Mouse (Mus musculus) stomach, postnatal 0 days (tissue): ENCODE results near the gene Trim25. TPM values are rescaled to one million over a fixed set of nuclear protein-coding genes. Genes with fewer than 3 reads are reported as not detected.
"Not testable (repeated sequence)": the region's sequence is repeated elsewhere in the genome, so short reads cannot be mapped to it uniquely, and the experiment has no call there.

Source experiments
- ATAC-seq: fragments of 200-750 bp; cut with Nextera tagmentation; 2 replicates; pipeline ENCODE4 v1.8.0; 2017; ENCODE audit not compliant: low FRiP score, low TSS enrichment
- DNase-seq: peaks from one replicate; pipeline ENCODE4 v3.0.0-alpha.2; 2016; ENCODE audit warnings: low spot score
- H3K27ac ChIP-seq: fragments of 300-500 bp; sonication (generic); replicated peaks from 2 replicates; pipeline ENCODE4 v1.5.1; 2014; ENCODE audit warnings: mild to moderate bottlenecking, control low read depth
- H3K27me3 ChIP-seq: fragments of 300-500 bp; sonication (generic); 2 replicates; pipeline ENCODE4 v1.6.1; 2014; ENCODE audit warnings: low read length; ENCODE audit not compliant: control insufficient read depth, insufficient read depth
- H3K36me3 ChIP-seq: fragments of 300-500 bp; sonication (generic); 2 replicates; pipeline ENCODE4 v1.6.1; 2014; ENCODE audit warnings: low read length, mixed read lengths; ENCODE audit not compliant: control insufficient read depth, insufficient read depth
- H3K4me1 ChIP-seq: fragments of 300-500 bp; sonication (generic); replicated peaks from 2 replicates; pipeline ENCODE4 v1.6.1; 2014; ENCODE audit warnings: antibody characterized with exemption; ENCODE audit not compliant: control insufficient read depth, insufficient read depth
- H3K4me2 ChIP-seq: fragments of 300-500 bp; sonication (generic); replicated peaks from 2 replicates; pipeline ENCODE4 v1.6.1; 2014; ENCODE audit warnings: low read depth, mild to moderate bottlenecking, control low read depth, moderate library complexity
- H3K4me3 ChIP-seq: fragments of 300-500 bp; sonication (generic); 2 replicates; pipeline ENCODE4 v1.5.1; 2014; ENCODE audit warnings: low read depth, low read length, control low read depth
- H3K9ac ChIP-seq: fragments of 300-500 bp; sonication (generic); 2 replicates; pipeline ENCODE4 v1.6.1; 2014; ENCODE audit warnings: mild to moderate bottlenecking, low read length, control low read depth, mixed read lengths
- H3K9me3 ChIP-seq: fragments of 300-500 bp; sonication (generic); 2 replicates; pipeline ENCODE4 v1.6.1; 2016; ENCODE audit warnings: low read length; ENCODE audit not compliant: control insufficient read depth
- CTCF ChIP-seq: IDR thresholded peaks from 2 replicates; pipeline ENCODE4 v1.5.1; 2016; ENCODE audit warnings: antibody characterized with exemption, low read depth, mild to moderate bottlenecking, moderate library complexity
- EP300 ChIP-seq: optimal IDR thresholded peaks from 2 replicates; pipeline ENCODE3; 2016; ENCODE audit warnings: antibody characterized with exemption
- WGBS: fragments of 180-500 bp; shearing (Covaris S2); extraction: QIAGEN DNeasy Blood & Tissue Kit; methylation state at CpG from one replicate; pipeline ENCODE4 v1.1.7; 2014; 5-methylcytosine and 5-hydroxymethylcytosine counted together
- polyA plus RNA-seq: library from polyadenylated mRNA; unstranded; fragments of >200 nt; fragmentation: Nextera tagmentation; extraction: Ambion mirVana; gene quantifications from 2 replicates; pipeline ENCODE4 v1.2.1, GENCODE M21; 2015

Gene Trim25
- polyA plus RNA-seq, 1 experiment from 2014 or later = 29.5 TPM

GRCm38 (mm10) chr11:88995616-88996015, 3.6 kb upstream of the Trim25 start:
- 66% methylated on average over 2 of the region's 2 CpGs for WGBS
- H3K4me1 ChIP-seq = no peaks in the 10 kb centered on the region
- H3K9me3 ChIP-seq = no peaks in the 10 kb centered on the region
- TF ChIP-seq EP300 (no peak), CTCF (no peak)
- no peak overlapping the region for H3K4me2 ChIP-seq
- no peak for ATAC-seq
- peak overlapping the region; percentile 75 for H3K27ac ChIP-seq
- H3K36me3 ChIP-seq = 0 out of 2 replicates have a peak, but pooled peaks cover 4% of the 10 kb centered on the region
- no peak overlapping the region for H3K4me3 ChIP-seq
- no peaks in the 10 kb centered on the region for H3K27me3 ChIP-seq
- no peak overlapping the region for H3K9ac ChIP-seq
- DNase-seq = no peak

GRCm38 (mm10) chr11:88996427-88996826, 2.7 kb upstream of the Trim25 start:
- H3K36me3 ChIP-seq = no peaks in the 10 kb centered on the region
- no peak overlapping the region for H3K9ac ChIP-seq
- ATAC-seq (peak; percentile 62), DNase-seq (peak; percentile 76)
- 45% methylated on average over 7 of the region's 7 CpGs for WGBS
- H3K27ac ChIP-seq = peak overlapping the region; percentile 76
- TF ChIP-seq EP300 (no peak), CTCF (no peak)
- H3K4me3 ChIP-seq = no peak overlapping the region
- H3K4me1 ChIP-seq = no peaks in the 10 kb centered on the region
- H3K9me3 ChIP-seq = no peaks in the 10 kb centered on the region
- peak overlapping the region; percentile 21; the same call in 1 of the 2 replicates for H3K4me2 ChIP-seq
- no peaks in the 10 kb centered on the region for H3K27me3 ChIP-seq

- H3K4me3 ChIP-seq, H3K9me3 ChIP-seq, H3K4me1 ChIP-seq, DNase-seq, H3K9ac ChIP-seq, H3K27me3 ChIP-seq, H3K27ac ChIP-seq, ATAC-seq, H3K4me2 ChIP-seq, H3K36me3 ChIP-seq: not testable (repeated sequence)
- WGBS = 85% methylated on average over 5 of the region's 5 CpGs
- TF ChIP-seq CTCF = peak; percentile 41
Observed at GRCm38 (mm10) chr11:88997343-88997742, 1.8 kb upstream of the Trim25 start.

- TF ChIP-seq CTCF (no peak), EP300 (no peak)
- DNase-seq (no peak), ATAC-seq (no peak)
- H3K4me2 ChIP-seq = peak overlapping the region; percentile 77
- no peak overlapping the region for H3K9ac ChIP-seq
- no peaks in the 10 kb centered on the region for H3K27me3 ChIP-seq
- no peaks in the 10 kb centered on the region for H3K9me3 ChIP-seq
- 0 out of 2 replicates have a peak, but pooled peaks cover 3% of the 10 kb centered on the region for H3K4me1 ChIP-seq
- no peak overlapping the region for H3K27ac ChIP-seq
- WGBS = 29% methylated on average over 3 of the region's 3 CpGs
- H3K36me3 ChIP-seq = no peaks in the 10 kb centered on the region
- no peak overlapping the region for H3K4me3 ChIP-seq
Observed at GRCm38 (mm10) chr11:88998406-88998805, 770 bp upstream of the Trim25 start.

GRCm38 (mm10) chr11:88999723-89000526, 749 bp downstream of the Trim25 start:
- Histone ChIP-seq H3K4me1 (peaks cover 5% of the 10 kb centered on the region; the same call in 1 of the 2 replicates), H3K36me3 (no peaks in the 10 kb centered on the region), H3K9me3 (no peaks in the 10 kb centered on the region), H3K27me3 (no peaks in the 10 kb centered on the region), H3K4me3 (peak overlapping the region; percentile 61), H3K27ac (peak overlapping the region; percentile 79), H3K9ac (peak overlapping the region; percentile 84), H3K4me2 (peak overlapping the region; percentile 77)
- ATAC-seq = no peak
- peak; percentile 33 for DNase-seq
- TF ChIP-seq EP300 = no peak
- no peak for TF ChIP-seq CTCF
- whole genome bisulfite sequencing = 24% methylated on average over 33 of the region's 33 CpGs

GRCm38 (mm10) chr11:89000527-89000819, 1.3 kb downstream of the Trim25 start:
- Histone ChIP-seq H3K4me1 (peaks cover 5% of the 10 kb centered on the region; the same call in 1 of the 2 replicates), H3K27me3 (no peaks in the 10 kb centered on the region), H3K9ac (peak overlapping the region; percentile 84), H3K4me3 (peak overlapping the region; percentile 61), H3K36me3 (no peaks in the 10 kb centered on the region), H3K9me3 (no peaks in the 10 kb centered on the region), H3K4me2 (peak overlapping the region; percentile 77), H3K27ac (peak overlapping the region; percentile 79)
- ATAC-seq (no peak), DNase-seq (no peak)
- TF ChIP-seq CTCF = no peak
- no peak for TF ChIP-seq EP300
